Mouse (Mus musculus): ENCODE data around the gene Glipr1.
A peak's percentile ranks its signal among the peaks of the same experiment; 100 is the strongest.
"Not testable (repeated sequence)": the region's sequence is repeated elsewhere in the genome, so short reads cannot be mapped to it uniquely, and the experiment has no call there.

Glipr1 gene

GRCm38 (mm10) chr10:112002544-112003215, at the start of gene Glipr1:
Gene Glipr1 (minus strand): TSS chr10:112002631.
- DNase-seq (ENCODE audit: low read depth, low spot score), result no peak

- peak; percentile 37 for DNase-seq (ENCODE audit: low read depth, low spot score)
Observed at GRCm38 (mm10) chr10:112051956-112052355, 49.5 kb upstream of the Glipr1 start.

GRCm38 (mm10) chr10:112051220-112051619, 48.8 kb upstream of the Glipr1 start:
- no peak for DNase-seq (ENCODE audit: low read depth, low spot score)

GRCm38 (mm10) chr10:112044283-112044682, 41.9 kb upstream of the Glipr1 start:
- peak; percentile 2 for DNase-seq (ENCODE audit: low read depth, low spot score)

- not testable (repeated sequence) for DNase-seq (ENCODE audit: low read depth, low spot score)
Observed at GRCm38 (mm10) chr10:112043523-112043922, 41.1 kb upstream of the Glipr1 start.

- not testable (repeated sequence) for DNase-seq (ENCODE audit: low read depth, low spot score)
Observed at GRCm38 (mm10) chr10:112028689-112029088, 26.3 kb upstream of the Glipr1 start.

GRCm38 (mm10) chr10:112023585-112023984, 21.2 kb upstream of the Glipr1 start:
- DNase-seq (ENCODE audit: low read depth, low spot score), result no peak

- DNase-seq (ENCODE audit: low read depth, low spot score), result not testable (repeated sequence)
Observed at GRCm38 (mm10) chr10:112009511-112009910, 7.1 kb upstream of the Glipr1 start.

GRCm38 (mm10) chr10:112001756-112002520, 493 bp downstream of the Glipr1 start:
- DNase-seq (ENCODE audit: low read depth, low spot score), result no peak

- no peak for DNase-seq (ENCODE audit: low read depth, low spot score)
Observed at GRCm38 (mm10) chr10:112001350-112001749, 1.1 kb downstream of the Glipr1 start.

- DNase-seq (ENCODE audit: low read depth, low spot score), result no peak
Observed at GRCm38 (mm10) chr10:112000568-112000967, 1.9 kb downstream of the Glipr1 start.

GRCm38 (mm10) chr10:111999765-112000164, 2.7 kb downstream of the Glipr1 start:
- DNase-seq (ENCODE audit: low read depth, low spot score), result no peak

GRCm38 (mm10) chr10:111997671-111998070, 4.8 kb downstream of the Glipr1 start:
- no peak for DNase-seq (ENCODE audit: low read depth, low spot score)

- no peak for DNase-seq (ENCODE audit: low read depth, low spot score)
Observed at GRCm38 (mm10) chr10:111996911-111997347, 5.5 kb downstream of the Glipr1 start.

GRCm38 (mm10) chr10:111996549-111996904, 5.9 kb downstream of the Glipr1 start:
- no peak for DNase-seq (ENCODE audit: low read depth, low spot score)

GRCm38 (mm10) chr10:111995803-111996548, 6.5 kb downstream of the Glipr1 start:
- DNase-seq (ENCODE audit: low read depth, low spot score), result no peak

GRCm38 (mm10) chr10:111986453-111986852, 16.0 kb downstream of the Glipr1 start:
- DNase-seq (ENCODE audit: low read depth, low spot score), result no peak

GRCm38 (mm10) chr10:111983070-111983469, 19.4 kb downstream of the Glipr1 start:
- no peak for DNase-seq (ENCODE audit: low read depth, low spot score)

- DNase-seq (ENCODE audit: low read depth, low spot score), result peak; percentile 73
Observed at GRCm38 (mm10) chr10:111977584-111977983, 24.8 kb downstream of the Glipr1 start.

- DNase-seq (ENCODE audit: low read depth, low spot score), result peak; percentile 96
Observed at GRCm38 (mm10) chr10:111972542-111973361, 29.7 kb downstream of the Glipr1 start, which contains the start of gene Krr1. Gene Krr1 (plus strand): TSS chr10:111972664.

- no peak for DNase-seq (ENCODE audit: low read depth, low spot score)
Observed at GRCm38 (mm10) chr10:111971929-111972328, 30.5 kb downstream of the Glipr1 start.
